Comparison of ENCODE assay signal across 20 mouse cellular contexts in genomic region chr10:3540003-3540827, GRCm38 (mm10). TPM values are rescaled to one million over a fixed set of nuclear protein-coding genes. Genes with fewer than 3 reads are reported as not detected.
A peak's percentile ranks its signal among the peaks of the same experiment; 100 is the strongest.
DNase-seq lines count a peak whose midpoint lies in the region; ATAC-seq lines count a peak whose summit lies in the region.
"Had no signal": no experiment of that assay in that cellular context is flagged by ENCODE, and none has a peak within 500 bp of the region (broad histone marks: within the 10 kb centered on the region; RNA-seq: fewer than 3 reads in every experiment).

Gene Iyd, plus strand, starts transcription at chr10:3540240.

- ATAC-seq in kidney, embryonic 14.5 days (ENCODE audit: low FRiP score, low TSS enrichment): no peak
- peak; percentile 78 for ATAC-seq in stomach, embryonic 14.5 days (ENCODE audit: insufficient number of reproducible peaks, insufficient read depth, low FRiP score, low read depth)
- no peak for ATAC-seq in monocyte, adult 5-6 weeks (replicated peaks; ENCODE audit: insufficient number of reproducible peaks, low FRiP score, low TSS enrichment, poor library complexity, severe bottlenecking)
- ATAC-seq: forebrain, embryonic 13.5 days; hindbrain, postnatal 0 days; lung, postnatal 0 days had no signal

- no peak within 1 kb of the TSS for H3K4me2 ChIP-seq in kidney, embryonic 14.5 days (replicated peaks; ENCODE audit: low read depth, low read length)
- 0 out of 2 replicates have a peak within 1 kb of the TSS, but pooled peaks have one; percentile 5 for H3K4me2 ChIP-seq in stomach, embryonic 14.5 days (replicated peaks; ENCODE audit: low read depth, low read length)
- H3K4me2 ChIP-seq: embryonic facial prominence, embryonic 15.5 days; forebrain, embryonic 13.5 days; midbrain, embryonic 11.5 days had no signal

- no peaks in the 10 kb centered on the region for H3K27me3 ChIP-seq in kidney, embryonic 14.5 days (ENCODE audit: control insufficient read depth, insufficient read depth, low read length)
- H3K27me3 ChIP-seq in stomach, embryonic 14.5 days (ENCODE audit: control insufficient read depth, insufficient read depth, low read length): no peaks in the 10 kb centered on the region
- H3K27me3 ChIP-seq: embryonic facial prominence, embryonic 15.5 days; forebrain, embryonic 13.5 days had no signal

- peak; percentile 78 for DNase-seq in kidney, adult 11 months
- DNase-seq in kidney, adult 18-20 months: peak; percentile 73
- DNase-seq in kidney, postnatal 36 days: peak; percentile 78 to 85
- DNase-seq in left cerebral cortex, adult 8-10 months (ENCODE audit: low spot score in 2 of 2): no peak
- no peak for DNase-seq in layer of hippocampus, adult 8-10 months (ENCODE audit: low spot score in 2 of 2)
- DNase-seq: adrenal gland, adult 8-10 months; B cell, adult 2 months had no signal

- no peaks in the 10 kb centered on the region for H3K4me1 ChIP-seq in kidney, embryonic 14.5 days (ENCODE audit: control insufficient read depth, insufficient read depth, low read length)
- H3K4me1 ChIP-seq in stomach, embryonic 14.5 days (ENCODE audit: control insufficient read depth, insufficient read depth, low read length): no peaks in the 10 kb centered on the region
- H3K4me1 ChIP-seq: forebrain, embryonic 13.5 days; heart, embryonic 10.5 days; limb, embryonic 10.5 days had no signal

- 78% methylated on average over 16 of the region's 16 CpGs for WGBS in kidney, embryonic 14.5 days
- WGBS in stomach, embryonic 14.5 days: 69% methylated on average over 16 of the region's 16 CpGs

- no peaks in the 10 kb centered on the region for H3K9me3 ChIP-seq in kidney, embryonic 14.5 days (ENCODE audit: control insufficient read depth, low read length)
- H3K9me3 ChIP-seq in stomach, embryonic 14.5 days (ENCODE audit: control insufficient read depth, low read depth, low read length): no peaks in the 10 kb centered on the region
- H3K9me3 ChIP-seq: embryonic facial prominence, embryonic 15.5 days; forebrain, embryonic 13.5 days; heart, embryonic 10.5 days; limb, embryonic 10.5 days had no signal

- no peaks in the 10 kb centered on the region for H3K36me3 ChIP-seq in kidney, embryonic 14.5 days (ENCODE audit: control insufficient read depth, insufficient read depth, low read length)
- no peaks in the 10 kb centered on the region for H3K36me3 ChIP-seq in stomach, embryonic 14.5 days (ENCODE audit: control insufficient read depth, insufficient read depth, low read length)
- H3K36me3 ChIP-seq: embryonic facial prominence, embryonic 15.5 days; heart, embryonic 10.5 days; limb, embryonic 10.5 days had no signal

- no peak within 1 kb of the TSS for H3K9ac ChIP-seq in kidney, embryonic 14.5 days (ENCODE audit: low read depth, low read length)
- H3K9ac ChIP-seq in stomach, embryonic 14.5 days (replicated peaks; ENCODE audit: low read depth, low read length): no peak within 1 kb of the TSS
- H3K9ac ChIP-seq: embryonic facial prominence, embryonic 15.5 days; forebrain, embryonic 13.5 days had no signal

- H3K27ac ChIP-seq in kidney, embryonic 14.5 days (ENCODE audit: low read depth, low read length): no peak within 1 kb of the TSS
- H3K27ac ChIP-seq in stomach, embryonic 14.5 days (ENCODE audit: low read length): no peak within 1 kb of the TSS
- H3K27ac ChIP-seq: embryonic facial prominence, embryonic 15.5 days; forebrain, embryonic 13.5 days; heart, embryonic 10.5 days; hindbrain, postnatal 0 days; limb, embryonic 10.5 days had no signal

- H3K4me3 ChIP-seq in kidney, embryonic 14.5 days (ENCODE audit: low read length): no peak within 1 kb of the TSS
- no peak within 1 kb of the TSS for H3K4me3 ChIP-seq in stomach, embryonic 14.5 days (ENCODE audit: low read depth, low read length)
- H3K4me3 ChIP-seq: embryonic facial prominence, embryonic 15.5 days; forebrain, embryonic 13.5 days; heart, embryonic 10.5 days; limb, embryonic 10.5 days had no signal

RNA-seq across cellular contexts. Expression of gene Iyd, which starts in this region (rescaled TPM):
- polyA plus RNA-seq in kidney, embryonic 14.5 days (2014; fragmentation: Nextera tagmentation; extraction: Ambion mirVana): 1.8 and 3.5 TPM in 2 replicates
- 7.8 and 9.3 TPM in 2 replicates for polyA plus RNA-seq in stomach, embryonic 14.5 days (2014; fragmentation: Nextera tagmentation; extraction: Ambion mirVana)
- under 1 TPM in 1 of 4 experiments, not detected in 3; 0.48 TPM for total RNA-seq in left cerebral cortex, adult 8-10 months (2022)
- total RNA-seq in layer of hippocampus, adult 8-10 months (2022): 1 to 10 TPM; 3.2 to 5.5 (median 4.3) TPM
- not detected in 3 replicates for total RNA-seq in monocyte, adult 5-6 weeks (2017)
- total RNA-seq: common myeloid progenitor, adult 5-6 weeks; ES-E14 had no signal
- polyA plus RNA-seq: limb, embryonic 10.5 days; midbrain, embryonic 11.5 days; testis, adult 2 months had no signal

Comparison
In these comparisons a context has a peak if more than half of its experiments do, and no peak if none do; other contexts are left out.
1. DNase-seq: peak in kidney, adult 11 months (single experiment), kidney, adult 18-20 months (single experiment) and kidney, postnatal 36 days (2 of 2); none in left cerebral cortex, adult 8-10 months (0 of 2) and layer of hippocampus, adult 8-10 months (0 of 2).